Mouse (Mus musculus) neural tube, embryonic 11.5 days (tissue): ENCODE data around the gene Rin3. TPM values are rescaled to one million over a fixed set of nuclear protein-coding genes. Genes with fewer than 3 reads are reported as not detected.
A peak's percentile ranks its signal among the peaks of the same experiment; 100 is the strongest.

Experiments
- ATAC-seq: fragments of 200-750 bp; cut with Nextera tagmentation; 2 replicates; pipeline ENCODE4 v1.8.0; 2017; ENCODE audit warnings: moderate number of reproducible peaks, mild to moderate bottlenecking, moderate TSS enrichment, moderate library complexity; ENCODE audit not compliant: insufficient read depth, low FRiP score, low TSS enrichment
- DNase-seq: peaks from one replicate; pipeline ENCODE4 v3.0.0-alpha.2; 2015; ENCODE audit warnings: low spot score
- H3K27ac ChIP-seq: fragments of 300-500 bp; sonication (generic); 2 replicates; pipeline ENCODE4 v1.5.1; 2014; ENCODE audit warnings: low read depth, mild to moderate bottlenecking, low read length
- H3K27me3 ChIP-seq: fragments of 300-500 bp; sonication (generic); 2 replicates; pipeline ENCODE4 v1.6.1; 2014; ENCODE audit warnings: mild to moderate bottlenecking, low read length, mixed read lengths; ENCODE audit not compliant: control insufficient read depth, insufficient read depth
- H3K36me3 ChIP-seq: fragments of 300-500 bp; sonication (generic); 2 replicates; pipeline ENCODE4 v1.6.1; 2014; ENCODE audit warnings: mild to moderate bottlenecking, low read length, moderate library complexity, mixed read lengths; ENCODE audit not compliant: control insufficient read depth, insufficient read depth
- H3K4me1 ChIP-seq: fragments of 300-500 bp; sonication (generic); 2 replicates; pipeline ENCODE4 v1.6.1; 2014; ENCODE audit warnings: low read length, mixed read lengths; ENCODE audit not compliant: control insufficient read depth, insufficient read depth
- H3K4me2 ChIP-seq: fragments of 300-500 bp; sonication (generic); 2 replicates; pipeline ENCODE4 v1.6.1; 2014; ENCODE audit warnings: low read depth, mild to moderate bottlenecking, moderate library complexity
- H3K4me3 ChIP-seq: fragments of 300-500 bp; sonication (generic); 2 replicates; pipeline ENCODE4 v1.5.1; 2014; ENCODE audit warnings: low read depth, low read length
- H3K9ac ChIP-seq: fragments of 300-500 bp; sonication (generic); 2 replicates; pipeline ENCODE4 v1.6.1; 2014; ENCODE audit warnings: mild to moderate bottlenecking, low read length
- H3K9me3 ChIP-seq: fragments of 300-500 bp; sonication (generic); 2 replicates; pipeline ENCODE4 v1.6.1; 2016; ENCODE audit warnings: low read length; ENCODE audit not compliant: control insufficient read depth
- whole genome bisulfite sequencing: fragments of 180-500 bp; shearing (Covaris S2); extraction: QIAGEN DNeasy Blood & Tissue Kit; methylation state at CpG from one replicate; pipeline ENCODE4 v1.1.7; 2014; 5-methylcytosine and 5-hydroxymethylcytosine counted together
- polyA plus RNA-seq: library from polyadenylated mRNA; unstranded; fragments of >200 nt; fragmentation: Nextera tagmentation; extraction: Ambion mirVana; gene quantifications from 2 replicates; pipeline ENCODE4 v1.2.1, GENCODE M21; 2014

The Rin3 gene
- polyA plus RNA-seq, 1 experiment from 2014 or later: 5.0 TPM

GRCm38 (mm10) chr12:102395537-102395936 lies 112.7 kb downstream of the Rin3 start:
- H3K9ac ChIP-seq: no peak overlapping the region
- H3K4me2 ChIP-seq: no peak overlapping the region
- peaks cover 5% of the 10 kb centered on the region; the same call in 1 of the 2 replicates for H3K4me1 ChIP-seq
- no peaks in the 10 kb centered on the region for H3K9me3 ChIP-seq
- H3K36me3 ChIP-seq: no peaks in the 10 kb centered on the region
- DNase-seq (no peak), ATAC-seq (no peak)
- 79% methylated on average over 9 of the region's 9 CpGs for WGBS
- no peak overlapping the region for H3K27ac ChIP-seq
- no peaks in the 10 kb centered on the region for H3K27me3 ChIP-seq
- H3K4me3 ChIP-seq: no peak overlapping the region

GRCm38 (mm10) chr12:102395998-102396991 lies 113.4 kb downstream of the Rin3 start:
- H3K9me3 ChIP-seq: no peaks in the 10 kb centered on the region
- 0 out of 2 replicates have a peak overlapping the region, but pooled peaks have one; percentile 34 for H3K27ac ChIP-seq
- 32% methylated on average over 19 of the region's 19 CpGs for WGBS
- DNase-seq: peak; percentile 30
- no peak overlapping the region for H3K4me3 ChIP-seq
- H3K4me2 ChIP-seq: no peak overlapping the region
- no peaks in the 10 kb centered on the region for H3K36me3 ChIP-seq
- no peaks in the 10 kb centered on the region for H3K27me3 ChIP-seq
- no peak overlapping the region for H3K9ac ChIP-seq
- ATAC-seq: peak; percentile 56; the same call in 1 of the 2 replicates
- H3K4me1 ChIP-seq: peaks cover 5% of the 10 kb centered on the region; the same call in 1 of the 2 replicates

GRCm38 (mm10) chr12:102398588-102398987 lies 115.7 kb downstream of the Rin3 start:
- WGBS: 88% methylated on average over 4 of the region's 4 CpGs

GRCm38 (mm10) chr12:102413171-102413570 lies 130.3 kb downstream of the Rin3 start:
- WGBS: 92% methylated on average over 13 of the region's 13 CpGs

More at GRCm38 (mm10) chr12:102398588-102398987, 115.7 kb downstream of the Rin3 start:
- peaks cover 5% of the 10 kb centered on the region; the same call in 1 of the 2 replicates for H3K4me1 ChIP-seq
- H3K9me3 ChIP-seq: no peaks in the 10 kb centered on the region
- H3K27me3 ChIP-seq: no peaks in the 10 kb centered on the region
- no peak for ATAC-seq
- no peak overlapping the region for H3K9ac ChIP-seq
- no peak overlapping the region for H3K4me2 ChIP-seq
- no peak overlapping the region for H3K4me3 ChIP-seq
- H3K27ac ChIP-seq: no peak overlapping the region
- no peaks in the 10 kb centered on the region for H3K36me3 ChIP-seq
- DNase-seq: no peak

GRCm38 (mm10) chr12:102414686-102415085 lies 131.8 kb downstream of the Rin3 start:
- no peak for ATAC-seq
- H3K4me2 ChIP-seq: no peak overlapping the region
- H3K36me3 ChIP-seq: no peaks in the 10 kb centered on the region
- DNase-seq: no peak
- H3K9me3 ChIP-seq: no peaks in the 10 kb centered on the region
- 91% methylated on average over 6 of the region's 6 CpGs for WGBS
- no peak overlapping the region for H3K9ac ChIP-seq
- H3K27me3 ChIP-seq: no peaks in the 10 kb centered on the region
- no peak overlapping the region for H3K4me3 ChIP-seq
- H3K4me1 ChIP-seq: no peaks in the 10 kb centered on the region
- H3K27ac ChIP-seq: no peak overlapping the region

More at GRCm38 (mm10) chr12:102413171-102413570, 130.3 kb downstream of the Rin3 start:
- H3K9ac ChIP-seq: no peak overlapping the region
- no peaks in the 10 kb centered on the region for H3K4me1 ChIP-seq
- no peaks in the 10 kb centered on the region for H3K9me3 ChIP-seq
- DNase-seq (no peak), ATAC-seq (no peak)
- H3K27me3 ChIP-seq: no peaks in the 10 kb centered on the region
- no peak overlapping the region for H3K4me3 ChIP-seq
- no peak overlapping the region for H3K27ac ChIP-seq
- H3K36me3 ChIP-seq: no peaks in the 10 kb centered on the region
- H3K4me2 ChIP-seq: no peak overlapping the region

GRCm38 (mm10) chr12:102416391-102416837 lies 133.6 kb downstream of the Rin3 start:
- ATAC-seq: no peak
- Histone ChIP-seq H3K9me3 (no peaks in the 10 kb centered on the region), H3K9ac (no peak overlapping the region), H3K4me3 (no peak overlapping the region), H3K36me3 (no peaks in the 10 kb centered on the region), H3K27me3 (no peaks in the 10 kb centered on the region), H3K27ac (no peak overlapping the region), H3K4me2 (no peak overlapping the region), H3K4me1 (no peaks in the 10 kb centered on the region)
- no peak for DNase-seq
- 54% methylated on average over 7 of the region's 7 CpGs for WGBS

- Histone ChIP-seq H3K9me3 (no peaks in the 10 kb centered on the region), H3K36me3 (no peaks in the 10 kb centered on the region), H3K27ac (no peak overlapping the region), H3K4me2 (no peak overlapping the region), H3K9ac (no peak overlapping the region), H3K4me1 (no peaks in the 10 kb centered on the region), H3K27me3 (no peaks in the 10 kb centered on the region), H3K4me3 (no peak overlapping the region)
- WGBS: 76% methylated on average over 7 of the region's 7 CpGs
- DNase-seq: no peak
- ATAC-seq: no peak
These were observed 134.2 kb downstream of the Rin3 start for GRCm38 (mm10) chr12:102416955-102417510.

GRCm38 (mm10) chr12:102417701-102418100 lies 134.9 kb downstream of the Rin3 start:
- Histone ChIP-seq H3K4me1 (no peaks in the 10 kb centered on the region), H3K27ac (no peak overlapping the region)
- DNase-seq: no peak

More at GRCm38 (mm10) chr12:102417701-102418100, 134.9 kb downstream of the Rin3 start:
- ATAC-seq: no peak
- Histone ChIP-seq H3K9me3 (no peaks in the 10 kb centered on the region), H3K27me3 (no peaks in the 10 kb centered on the region), H3K9ac (no peak overlapping the region), H3K4me3 (no peak overlapping the region), H3K4me2 (no peak overlapping the region), H3K36me3 (no peaks in the 10 kb centered on the region)
- WGBS: 89% methylated on average over 6 of the region's 6 CpGs
